Mouse (Mus musculus) kidney, embryonic 14.5 days (tissue): Measurements from ENCODE around the gene Hcfc1. TPM values are rescaled to one million over a fixed set of nuclear protein-coding genes. Genes with fewer than 3 reads are reported as not detected.

Source experiments
- ATAC-seq: fragments of 200-750 bp; cut with Nextera tagmentation; 2 replicates; pipeline ENCODE4 v1.8.0; 2017; ENCODE audit warnings: moderate number of reproducible peaks, mild to moderate bottlenecking, moderate TSS enrichment, moderate library complexity; ENCODE audit not compliant: low FRiP score, low TSS enrichment
- H3K27ac ChIP-seq: fragments of 300-500 bp; sonication (generic); 2 replicates; pipeline ENCODE4 v1.5.1; 2014; ENCODE audit warnings: low read depth, mild to moderate bottlenecking, low read length, moderate library complexity, mixed read lengths
- H3K27me3 ChIP-seq: fragments of 300-500 bp; sonication (generic); 2 replicates; pipeline ENCODE4 v1.6.1; 2014; ENCODE audit warnings: mild to moderate bottlenecking, low read length; ENCODE audit not compliant: control insufficient read depth, insufficient read depth
- H3K36me3 ChIP-seq: fragments of 300-500 bp; sonication (generic); 2 replicates; pipeline ENCODE4 v1.6.1; 2014; ENCODE audit warnings: low read length, mixed read lengths; ENCODE audit not compliant: control insufficient read depth, insufficient read depth
- H3K4me1 ChIP-seq: fragments of 300-500 bp; sonication (generic); 2 replicates; pipeline ENCODE4 v1.6.1; 2014; ENCODE audit warnings: low read length, mixed read lengths; ENCODE audit not compliant: control insufficient read depth, insufficient read depth
- H3K4me2 ChIP-seq: fragments of 300-500 bp; sonication (generic); replicated peaks from 2 replicates; pipeline ENCODE4 v1.6.1; 2014; ENCODE audit warnings: low read depth, mild to moderate bottlenecking, low read length
- H3K4me3 ChIP-seq: fragments of 300-500 bp; sonication (generic); 2 replicates; pipeline ENCODE4 v1.5.1; 2014; ENCODE audit warnings: mild to moderate bottlenecking, low read length
- H3K9ac ChIP-seq: fragments of 300-500 bp; sonication (generic); 2 replicates; pipeline ENCODE4 v1.6.1; 2014; ENCODE audit warnings: low read depth, mild to moderate bottlenecking, low read length, moderate library complexity
- H3K9me3 ChIP-seq: fragments of 300-500 bp; sonication (generic); 2 replicates; pipeline ENCODE4 v1.6.1; 2016; ENCODE audit warnings: low read length; ENCODE audit not compliant: control insufficient read depth
- WGBS: fragments of 180-500 bp; shearing (Covaris S2); extraction: QIAGEN DNeasy Blood & Tissue Kit; methylation state at CpG from one replicate; pipeline ENCODE4 v1.1.7; 2014; 5-methylcytosine and 5-hydroxymethylcytosine counted together
- polyA plus RNA-seq: library from polyadenylated mRNA; unstranded; fragments of >200 nt; fragmentation: Nextera tagmentation; extraction: Ambion mirVana; gene quantifications from 2 replicates; pipeline ENCODE4 v1.2.1, GENCODE M21; 2014

The Hcfc1 gene
- polyA plus RNA-seq, 1 experiment from 2014 or later = 87.8 TPM

DNA sequence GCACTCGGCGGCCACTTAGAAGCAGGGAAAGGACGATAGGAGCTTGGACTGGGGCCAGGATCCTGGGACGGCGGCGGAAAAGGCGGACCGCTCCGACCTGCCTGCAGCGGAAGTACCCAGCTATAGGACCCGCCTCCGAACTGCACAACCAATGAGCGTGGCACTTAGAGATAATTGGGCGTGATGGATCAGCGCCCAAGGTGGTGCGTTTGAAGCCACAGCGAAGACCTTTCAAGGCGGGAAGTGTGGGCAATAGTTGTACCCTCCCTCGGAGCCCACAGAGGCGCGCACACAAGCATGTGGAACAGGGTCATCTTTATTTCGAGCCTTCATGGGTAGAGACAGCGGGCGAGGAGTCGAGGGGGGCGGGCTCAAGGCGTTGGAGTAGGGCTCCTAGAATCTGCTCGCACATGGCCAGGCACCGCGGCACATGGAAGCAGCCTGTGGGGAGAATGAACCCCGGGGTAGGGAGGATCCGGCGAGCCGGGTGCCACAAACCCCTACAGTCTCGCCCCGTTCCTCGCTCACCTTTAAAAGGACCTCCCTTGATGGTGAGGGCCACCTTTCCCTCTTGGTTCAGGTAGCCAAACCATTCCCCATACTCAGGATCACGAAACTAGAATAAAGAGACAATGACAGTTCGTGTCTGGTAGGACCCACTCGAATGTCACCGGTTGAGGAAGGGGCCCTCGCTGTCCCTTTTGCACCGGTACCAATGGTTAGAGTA is 44.2 kb downstream of the Hcfc1 start, which contains the start of the genes Arhgap4 and Naa10:
Gene Arhgap4 (minus strand): TSS at position 48 of the 727 bp plus-strand sequence.
Gene Naa10 (minus strand): TSS at position 122 of the 727 bp plus-strand sequence.
- peak within 1 kb of the TSS; percentile 52 for H3K4me2 ChIP-seq
- no peaks in the 10 kb centered on the region for H3K9me3 ChIP-seq
- peak within 1 kb of the TSS; percentile 80 for H3K27ac ChIP-seq
- no peaks in the 10 kb centered on the region for H3K27me3 ChIP-seq
- 31% methylated on average over 43 of the region's 43 CpGs for WGBS
- no peaks in the 10 kb centered on the region for H3K4me1 ChIP-seq
- H3K4me3 ChIP-seq = peak within 1 kb of the TSS; percentile 60
- H3K9ac ChIP-seq = peak within 1 kb of the TSS; percentile 68
- ATAC-seq = peak; percentile 99
- peaks cover 16% of the 10 kb centered on the region for H3K36me3 ChIP-seq

DNA sequence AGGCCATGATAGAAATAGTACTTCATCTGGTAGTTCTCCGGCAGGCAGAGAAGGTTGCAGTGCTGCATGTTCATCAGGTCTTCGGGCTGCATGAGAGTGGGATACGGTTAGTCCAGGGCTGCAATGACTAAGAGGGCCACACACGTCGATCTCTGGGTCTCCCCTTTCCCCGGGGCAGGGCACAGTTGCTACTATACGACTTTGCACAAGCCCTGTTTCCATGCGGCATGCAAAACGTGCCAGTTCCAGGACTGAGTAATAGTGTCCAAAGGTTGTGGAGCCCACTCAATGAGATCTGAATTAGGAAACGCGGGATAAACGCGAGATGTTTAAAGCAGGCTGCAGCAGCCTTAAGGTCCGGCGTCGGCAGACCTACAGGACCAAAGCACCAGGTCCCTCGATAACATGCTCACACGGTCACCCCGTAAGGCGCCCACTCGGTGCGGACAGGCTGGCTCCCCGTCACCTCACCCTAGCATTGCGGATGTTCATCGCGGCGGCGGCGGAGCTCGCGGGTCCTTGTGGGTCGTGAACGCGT is 44.8 kb downstream of the Hcfc1 start:
- Histone ChIP-seq H3K4me3 (peak overlapping the region; percentile 60), H3K4me1 (no peaks in the 10 kb centered on the region), H3K27ac (peak overlapping the region; percentile 80), H3K9ac (peak overlapping the region; percentile 68), H3K9me3 (no peaks in the 10 kb centered on the region), H3K36me3 (peaks cover 16% of the 10 kb centered on the region), H3K27me3 (no peaks in the 10 kb centered on the region), H3K4me2 (peak overlapping the region; percentile 51)
- peak; percentile 17; the same call in 1 of the 2 replicates for ATAC-seq
- 35% methylated on average over 34 of the region's 34 CpGs for WGBS

DNA sequence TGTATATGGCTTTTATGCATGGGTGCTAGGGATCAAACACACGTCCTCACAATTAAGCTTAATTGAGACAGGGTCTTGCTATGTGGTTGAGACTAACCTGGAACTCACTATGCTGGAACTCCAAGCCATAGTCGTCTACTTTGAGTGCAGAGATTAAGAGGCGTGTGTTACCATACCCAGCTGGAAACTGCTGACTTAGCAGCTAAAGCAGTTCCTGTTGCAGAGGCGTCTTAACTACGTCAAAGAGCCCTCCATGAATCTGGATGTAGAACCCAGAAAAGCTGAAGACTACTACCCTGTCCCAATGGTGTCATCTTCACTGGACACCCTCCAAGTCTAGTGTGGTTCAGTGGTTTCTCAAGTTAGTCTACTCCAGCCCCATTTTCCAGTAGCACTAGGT is 47.5 kb downstream of the Hcfc1 start:
- WGBS = 86% methylated on average over 5 of the region's 5 CpGs
- Histone ChIP-seq H3K27ac (no peak overlapping the region), H3K9me3 (no peaks in the 10 kb centered on the region), H3K9ac (no peak overlapping the region), H3K27me3 (no peaks in the 10 kb centered on the region), H3K4me3 (no peak overlapping the region), H3K4me2 (no peak overlapping the region), H3K4me1 (no peaks in the 10 kb centered on the region), H3K36me3 (peaks cover 14% of the 10 kb centered on the region)
- no peak for ATAC-seq

DNA sequence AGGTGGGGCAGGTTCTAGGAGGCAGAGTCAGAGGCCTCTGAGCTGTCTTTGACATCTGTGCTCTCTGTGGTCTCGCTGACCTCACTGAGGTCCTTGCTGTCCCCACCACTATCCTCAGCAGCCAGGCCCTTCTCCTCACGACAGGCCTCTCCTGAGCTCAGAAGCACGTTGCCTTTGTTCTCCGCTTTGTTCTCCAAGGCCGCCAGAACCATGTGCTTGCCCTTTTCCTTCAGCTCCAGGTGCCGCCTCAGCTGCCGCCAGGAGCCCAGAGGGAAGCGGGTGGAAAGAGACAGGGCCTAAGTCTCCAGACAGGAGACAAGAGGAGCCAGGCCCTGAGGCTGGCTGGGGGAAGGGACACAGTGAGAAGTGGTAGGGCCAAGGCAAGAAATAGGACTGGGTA is 49.2 kb downstream of the Hcfc1 start:
- Histone ChIP-seq H3K27me3 (no peaks in the 10 kb centered on the region), H3K9me3 (no peaks in the 10 kb centered on the region), H3K4me3 (no peak overlapping the region), H3K36me3 (peaks cover 14% of the 10 kb centered on the region), H3K4me2 (no peak overlapping the region), H3K4me1 (no peaks in the 10 kb centered on the region), H3K9ac (no peak overlapping the region), H3K27ac (no peak overlapping the region)
- WGBS = 87% methylated on average over 8 of the region's 8 CpGs
- ATAC-seq = no peak

GRCm38 (mm10) chrX:73914827-73915703 is 51.1 kb downstream of the Hcfc1 start:
- peak; percentile 97 for ATAC-seq
- 38% methylated on average over 31 of the region's 31 CpGs for WGBS
- H3K27ac ChIP-seq = peak overlapping the region; percentile 59
- no peaks in the 10 kb centered on the region for H3K27me3 ChIP-seq
- H3K4me1 ChIP-seq = no peaks in the 10 kb centered on the region
- no peak overlapping the region; the same call in 1 of the 2 replicates for H3K4me3 ChIP-seq
- no peak overlapping the region for H3K9ac ChIP-seq
- H3K4me2 ChIP-seq = peak overlapping the region; percentile 31
- peaks cover 14% of the 10 kb centered on the region for H3K36me3 ChIP-seq
- H3K9me3 ChIP-seq = no peaks in the 10 kb centered on the region

DNA sequence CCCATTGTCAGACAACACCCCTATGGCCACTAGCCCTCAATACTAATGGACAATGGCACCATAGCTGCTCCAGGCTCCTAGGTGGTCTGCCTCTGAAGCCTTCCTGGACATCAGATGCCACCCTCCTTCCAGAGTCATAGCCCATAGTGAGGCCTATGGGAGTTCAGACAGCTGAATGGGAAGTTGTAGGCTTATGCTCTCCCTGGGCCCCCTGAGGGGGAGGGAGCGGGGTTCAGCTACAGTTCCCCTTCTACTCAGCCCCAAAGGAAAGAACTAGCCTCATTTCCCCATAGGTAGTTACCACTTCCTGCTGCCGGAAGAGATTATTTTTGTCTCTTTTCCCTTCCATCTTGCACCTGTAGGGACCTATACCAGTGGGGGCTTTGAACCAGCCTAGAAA is 54.6 kb downstream of the Hcfc1 start:
- H3K27ac ChIP-seq = no peak overlapping the region
- ATAC-seq = no peak
- H3K4me3 ChIP-seq = no peak overlapping the region
- no peaks in the 10 kb centered on the region for H3K27me3 ChIP-seq
- WGBS = 93% methylated on average over 2 of the region's 2 CpGs
- H3K4me1 ChIP-seq = no peaks in the 10 kb centered on the region
- H3K4me2 ChIP-seq = no peak overlapping the region; the same call in 1 of the 2 replicates
- no peak overlapping the region for H3K9ac ChIP-seq
- H3K36me3 ChIP-seq = no peaks in the 10 kb centered on the region
- H3K9me3 ChIP-seq = no peaks in the 10 kb centered on the region

DNA sequence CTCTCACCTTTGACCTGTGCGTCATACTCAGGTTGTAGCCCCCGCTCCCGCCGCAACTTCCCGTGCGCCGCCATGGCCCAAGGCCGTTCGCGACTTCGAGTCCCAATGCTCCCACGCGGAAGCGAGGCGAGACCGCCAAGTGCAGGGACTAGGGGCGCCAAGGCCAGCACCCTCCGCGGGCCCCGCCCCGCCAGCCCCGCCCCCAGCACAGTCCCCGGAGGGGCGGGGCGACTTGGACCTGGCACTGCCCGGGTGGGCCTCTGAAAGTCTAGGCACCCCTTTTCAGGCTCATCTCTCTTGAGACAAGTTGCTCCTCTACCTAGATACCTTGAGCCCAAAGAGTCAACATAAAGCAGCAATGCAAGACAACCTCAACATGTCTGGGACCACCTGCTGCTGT is 55.0 kb downstream of the Hcfc1 start:
- Histone ChIP-seq H3K36me3 (no peaks in the 10 kb centered on the region), H3K9me3 (no peaks in the 10 kb centered on the region), H3K4me1 (no peaks in the 10 kb centered on the region), H3K4me2 (peak overlapping the region; percentile 39), H3K4me3 (peak overlapping the region; percentile 19; the same call in 1 of the 2 replicates), H3K27me3 (no peaks in the 10 kb centered on the region), H3K27ac (no peak overlapping the region), H3K9ac (no peak overlapping the region)
- 28% methylated on average over 26 of the region's 26 CpGs for WGBS
- ATAC-seq = no peak

DNA sequence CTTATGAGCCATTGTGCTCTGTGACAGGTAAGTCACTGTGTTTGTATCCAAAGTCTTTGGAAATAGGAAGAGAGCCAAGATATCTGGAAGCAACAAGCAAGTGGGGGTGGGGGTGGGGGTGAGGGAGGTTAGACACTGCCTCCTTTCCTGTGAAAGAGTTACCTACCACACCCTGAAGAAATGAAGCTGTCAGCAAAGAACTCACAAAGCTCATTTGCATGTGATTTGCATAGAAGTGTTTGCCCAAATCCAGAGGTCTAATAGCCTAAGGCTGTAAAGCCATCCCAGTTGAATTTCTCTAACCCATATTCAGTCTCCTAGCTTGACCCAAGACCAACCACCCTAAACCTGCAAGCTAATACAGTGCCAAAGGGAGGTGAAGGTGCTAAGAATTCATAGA is 55.7 kb downstream of the Hcfc1 start:
- no peaks in the 10 kb centered on the region for H3K9me3 ChIP-seq
- no peaks in the 10 kb centered on the region for H3K27me3 ChIP-seq
- no peaks in the 10 kb centered on the region for H3K36me3 ChIP-seq
- no peak overlapping the region for H3K4me3 ChIP-seq
- H3K4me2 ChIP-seq = no peak overlapping the region
- no peak overlapping the region for H3K9ac ChIP-seq
- no peaks in the 10 kb centered on the region for H3K4me1 ChIP-seq
- H3K27ac ChIP-seq = no peak overlapping the region
- ATAC-seq = no peak
